Mouse (Mus musculus) neural tube, embryonic 12.5 days (tissue): ENCODE measurements around the gene Nr1h2. TPM values are rescaled to one million over a fixed set of nuclear protein-coding genes. Genes with fewer than 3 reads are reported as not detected.

Experiments
- ATAC-seq: fragments of 200-750 bp; cut with Nextera tagmentation; 2 replicates; pipeline ENCODE4 v1.8.0; 2017; ENCODE audit warnings: low read depth, mild to moderate bottlenecking, moderate TSS enrichment, moderate library complexity; ENCODE audit not compliant: low FRiP score
- H3K27ac ChIP-seq: fragments of 300-500 bp; sonication (generic); 2 replicates; pipeline ENCODE4 v1.5.1; 2016
- H3K27me3 ChIP-seq: fragments of 300-500 bp; sonication (generic); replicated peaks from 2 replicates; pipeline ENCODE4 v1.6.1; 2016; ENCODE audit warnings: mild to moderate bottlenecking
- H3K36me3 ChIP-seq: fragments of 300-500 bp; sonication (generic); 2 replicates; pipeline ENCODE4 v1.6.1; 2016; ENCODE audit warnings: mild to moderate bottlenecking
- H3K4me1 ChIP-seq: fragments of 300-500 bp; sonication (generic); 2 replicates; pipeline ENCODE4 v1.6.1; 2016
- H3K4me2 ChIP-seq: fragments of 300-500 bp; sonication (generic); replicated peaks from 2 replicates; pipeline ENCODE4 v1.6.1; 2016; ENCODE audit warnings: mild to moderate bottlenecking
- H3K4me3 ChIP-seq: fragments of 300-500 bp; sonication (generic); 2 replicates; pipeline ENCODE4 v1.5.1; 2016
- H3K9ac ChIP-seq: fragments of 300-500 bp; sonication (generic); 2 replicates; pipeline ENCODE4 v1.6.1; 2016; ENCODE audit warnings: mild to moderate bottlenecking
- H3K9me3 ChIP-seq: fragments of 300-500 bp; sonication (generic); 2 replicates; pipeline ENCODE4 v1.6.1; 2016; ENCODE audit warnings: mild to moderate bottlenecking
- WGBS: fragments of 180-500 bp; shearing (Covaris S2); methylation state at CpG from one replicate; pipeline ENCODE4 v1.1.7; 2016; 5-methylcytosine and 5-hydroxymethylcytosine counted together
- polyA plus RNA-seq: library from polyadenylated mRNA; unstranded; fragments of >200 nt; fragmentation: Nextera tagmentation; extraction: Ambion mirVana; gene quantifications from 2 replicates; pipeline ENCODE4 v1.2.1, GENCODE M21; 2016

The Nr1h2 gene
- polyA plus RNA-seq, 1 experiment from 2014 or later: 69.5 TPM

DNA sequence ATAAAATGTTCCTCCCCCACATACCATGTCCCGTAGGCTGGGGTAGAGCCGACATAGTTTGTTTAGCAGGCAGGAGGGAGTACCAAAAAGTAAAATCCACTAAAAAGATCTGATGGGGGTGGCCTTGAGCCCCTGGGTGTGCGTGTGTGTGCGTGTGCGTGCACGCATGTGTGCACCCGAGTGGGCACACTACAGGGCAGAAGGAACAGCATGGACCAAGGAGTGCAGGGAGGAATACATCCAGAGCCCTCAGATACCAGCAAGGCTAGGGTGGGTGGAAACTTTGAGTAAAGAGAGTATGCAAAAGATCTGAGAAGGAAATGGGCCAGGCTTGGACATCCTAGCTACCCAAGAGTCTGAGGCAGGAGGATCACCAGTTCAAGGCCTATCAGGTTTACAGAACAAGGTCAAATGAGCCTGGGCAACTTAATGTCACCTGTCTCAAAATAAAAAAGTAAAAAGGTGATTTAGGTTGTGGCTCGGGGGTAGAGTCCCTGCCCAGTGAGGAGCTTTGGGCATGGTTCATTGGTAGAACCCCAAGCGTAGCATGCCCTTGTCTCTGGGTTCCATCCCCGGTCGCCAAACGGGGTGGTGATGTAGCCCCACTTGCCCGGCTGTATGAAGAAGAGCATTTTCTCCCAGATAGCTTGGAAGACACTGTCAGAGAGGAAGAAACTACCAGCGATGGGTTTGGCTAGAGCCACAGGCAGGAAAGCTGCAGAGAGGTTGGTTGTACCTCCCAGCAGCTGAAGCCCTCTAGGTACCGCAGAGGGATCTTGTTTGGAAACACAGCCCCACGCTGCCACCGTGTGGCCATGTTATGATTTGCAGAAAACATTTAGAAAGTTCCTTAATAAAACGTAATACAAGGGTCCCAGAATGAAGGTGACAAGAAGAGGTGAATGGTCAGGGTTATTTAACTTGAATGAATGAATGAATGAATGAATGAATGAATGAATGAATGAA lies 7.0 kb upstream of the Nr1h2 start:
- H3K36me3 ChIP-seq: no peaks in the 10 kb centered on the region
- peak; percentile 48; the same call in 1 of the 2 replicates for ATAC-seq
- WGBS: 57% methylated on average over 18 of the region's 18 CpGs
- H3K27me3 ChIP-seq: no peaks in the 10 kb centered on the region
- H3K9me3 ChIP-seq: no peaks in the 10 kb centered on the region
- no peak overlapping the region for H3K27ac ChIP-seq
- no peak overlapping the region for H3K4me2 ChIP-seq
- no peak overlapping the region for H3K9ac ChIP-seq
- H3K4me1 ChIP-seq: no peaks in the 10 kb centered on the region
- H3K4me3 ChIP-seq: no peak overlapping the region

DNA sequence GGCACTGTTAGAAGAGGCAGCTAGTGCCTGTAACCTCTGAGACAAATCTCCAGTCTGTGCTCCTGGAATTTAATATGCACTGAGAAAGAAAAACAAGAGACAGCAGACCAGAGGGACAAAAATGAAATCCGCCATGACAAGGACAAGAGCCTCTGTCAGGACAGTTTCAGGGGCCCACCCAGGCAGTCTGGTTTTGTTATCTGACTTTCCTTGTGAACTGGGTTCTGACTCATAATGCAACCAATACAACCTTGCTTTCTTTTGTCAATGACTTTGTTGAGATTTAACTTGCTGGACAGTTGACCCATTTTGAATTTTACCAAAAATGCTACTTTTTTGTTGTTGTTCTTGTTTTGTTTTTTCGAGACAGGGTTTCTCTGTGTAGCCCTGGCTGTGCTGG lies 3.9 kb upstream of the Nr1h2 start:
- Histone ChIP-seq H3K9ac (no peak overlapping the region), H3K27me3 (no peaks in the 10 kb centered on the region), H3K4me1 (peaks cover 7% of the 10 kb centered on the region; the same call in 1 of the 2 replicates), H3K4me2 (no peak overlapping the region), H3K4me3 (no peak overlapping the region), H3K27ac (no peak overlapping the region), H3K36me3 (no peaks in the 10 kb centered on the region), H3K9me3 (no peaks in the 10 kb centered on the region)
- 73% methylated on average over 2 of the region's 2 CpGs for WGBS
- no peak for ATAC-seq

DNA sequence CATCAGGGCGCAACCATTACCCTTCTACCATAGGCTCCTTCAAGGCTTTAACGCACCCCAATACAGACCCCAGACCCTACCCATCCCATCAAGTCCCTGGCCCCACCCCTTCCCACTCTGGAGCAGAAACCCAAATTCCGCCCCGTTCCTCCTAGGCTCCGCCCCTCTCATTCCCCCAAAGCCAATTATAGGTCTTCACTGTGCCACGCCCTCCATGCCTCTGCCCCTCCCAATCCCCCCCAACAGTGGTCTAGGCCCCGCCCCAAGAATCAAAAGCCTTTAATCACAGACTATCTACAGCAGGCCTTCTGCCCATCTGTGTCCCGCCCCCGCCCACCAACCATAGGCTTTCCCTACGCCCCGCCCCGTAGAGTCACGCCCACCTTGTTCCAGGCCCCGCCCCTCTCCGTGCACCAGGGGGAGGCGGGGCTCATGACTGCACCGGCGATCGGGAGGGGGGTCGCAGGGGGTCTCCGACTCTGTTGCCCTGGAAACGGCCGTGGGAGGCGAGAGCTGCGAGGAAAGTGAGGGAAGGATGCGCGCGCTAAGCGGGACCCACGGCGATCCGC lies 471 bp downstream of the Nr1h2 start:
- ATAC-seq: peak; percentile 79
- 1% methylated on average over 32 of the region's 32 CpGs for WGBS

DNA sequence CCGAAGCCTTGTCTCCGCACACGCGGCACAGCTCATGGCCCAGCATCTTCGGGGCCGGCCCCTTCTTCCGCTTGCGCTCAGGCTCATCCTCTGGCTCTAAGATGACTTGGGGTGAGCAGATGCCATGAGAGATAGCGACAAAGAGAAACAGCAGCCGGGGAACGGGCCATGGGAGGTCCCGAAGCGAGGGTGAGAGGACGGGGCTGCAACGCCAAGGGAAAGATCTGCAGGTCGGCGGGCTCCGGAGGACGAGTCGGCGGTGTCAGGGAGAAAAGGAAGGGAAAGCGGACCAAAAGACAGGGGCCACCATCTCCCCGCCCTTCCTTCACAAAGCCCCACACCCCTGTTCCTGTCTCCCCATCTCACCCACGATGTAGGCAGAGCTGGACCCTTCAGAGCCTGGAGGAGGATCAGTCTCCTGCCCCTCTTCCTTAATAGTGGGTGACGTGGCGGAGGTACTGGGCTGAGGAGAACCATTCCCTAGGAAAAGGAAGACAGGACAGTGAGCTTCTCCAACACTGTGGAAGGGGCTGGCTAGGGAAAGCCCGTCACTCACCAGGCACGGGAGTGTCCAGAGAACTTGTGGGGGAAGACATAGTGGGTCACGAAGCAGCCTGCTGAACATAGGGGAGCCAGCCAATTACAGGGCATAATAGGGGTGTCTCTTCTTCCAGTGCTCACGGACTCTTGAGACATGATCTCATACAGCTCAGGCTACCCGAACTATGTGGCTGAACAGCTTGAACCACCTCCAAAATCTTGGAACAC lies 1.4 kb downstream of the Nr1h2 start:
- H3K4me3 ChIP-seq: no peak overlapping the region
- 86% methylated on average over 31 of the region's 31 CpGs for WGBS
- no peak for ATAC-seq
- H3K27ac ChIP-seq: no peak overlapping the region
- H3K4me2 ChIP-seq: peak overlapping the region; percentile 63
- no peak overlapping the region for H3K9ac ChIP-seq
- peaks cover 29% of the 10 kb centered on the region for H3K36me3 ChIP-seq
- H3K4me1 ChIP-seq: peaks cover 20% of the 10 kb centered on the region
- H3K27me3 ChIP-seq: no peaks in the 10 kb centered on the region
- H3K9me3 ChIP-seq: no peaks in the 10 kb centered on the region

More for the DNA sequence above, 471 bp downstream of the Nr1h2 start:
- Histone ChIP-seq H3K27me3 (no peaks in the 10 kb centered on the region), H3K4me2 (peak overlapping the region; percentile 63), H3K4me1 (peaks cover 10% of the 10 kb centered on the region), H3K36me3 (peaks cover 29% of the 10 kb centered on the region), H3K27ac (peak overlapping the region; percentile 74), H3K9ac (peak overlapping the region; percentile 54), H3K4me3 (peak overlapping the region; percentile 75), H3K9me3 (no peaks in the 10 kb centered on the region)

DNA sequence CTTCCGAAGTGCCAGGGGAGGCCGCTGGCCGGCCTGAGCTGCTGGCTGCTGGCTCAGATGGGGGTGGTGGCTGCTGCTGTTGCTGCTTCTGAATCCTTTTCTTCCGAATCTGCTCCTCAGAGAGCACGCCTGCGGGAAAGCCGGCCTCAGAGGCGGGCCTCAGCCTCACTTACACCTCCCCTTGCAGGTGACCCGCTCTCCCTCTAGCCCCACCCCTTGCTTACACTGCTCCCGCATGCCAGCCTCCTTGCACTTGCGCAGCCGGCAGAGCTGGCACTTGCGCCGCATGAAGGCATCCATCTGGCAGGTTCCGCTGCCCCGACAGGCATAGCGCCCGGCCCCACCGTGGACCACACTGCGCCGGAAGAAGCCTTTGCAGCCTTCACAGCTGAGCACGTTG lies 2.0 kb downstream of the Nr1h2 start:
- Histone ChIP-seq H3K4me3 (no peak overlapping the region), H3K36me3 (peaks cover 29% of the 10 kb centered on the region), H3K4me1 (peaks cover 20% of the 10 kb centered on the region), H3K9me3 (no peaks in the 10 kb centered on the region), H3K27ac (no peak overlapping the region), H3K9ac (no peak overlapping the region), H3K27me3 (no peaks in the 10 kb centered on the region), H3K4me2 (no peak overlapping the region)
- ATAC-seq: no peak
- 71% methylated on average over 22 of the region's 22 CpGs for WGBS

DNA sequence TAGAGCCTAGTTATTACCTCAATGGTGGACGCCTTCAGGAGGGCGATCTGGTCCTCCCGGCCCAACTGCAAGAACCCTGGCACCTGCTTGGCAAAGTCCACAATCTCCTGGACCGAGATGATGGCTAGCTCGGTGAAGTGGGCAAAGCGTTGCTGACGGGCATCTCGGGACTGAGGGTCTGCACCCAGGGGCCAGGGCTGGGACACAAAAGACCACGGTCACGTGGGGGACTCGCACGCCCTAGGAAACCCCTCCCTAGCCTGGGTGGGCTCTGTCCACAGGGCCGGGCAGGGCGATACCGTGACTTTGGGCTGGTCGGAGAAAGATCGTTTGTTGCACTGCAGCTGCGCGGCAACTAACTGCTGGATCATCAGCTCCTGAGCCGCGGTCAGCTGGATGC lies 2.5 kb downstream of the Nr1h2 start:
- Histone ChIP-seq H3K4me2 (no peak overlapping the region), H3K4me3 (no peak overlapping the region)

DNA sequence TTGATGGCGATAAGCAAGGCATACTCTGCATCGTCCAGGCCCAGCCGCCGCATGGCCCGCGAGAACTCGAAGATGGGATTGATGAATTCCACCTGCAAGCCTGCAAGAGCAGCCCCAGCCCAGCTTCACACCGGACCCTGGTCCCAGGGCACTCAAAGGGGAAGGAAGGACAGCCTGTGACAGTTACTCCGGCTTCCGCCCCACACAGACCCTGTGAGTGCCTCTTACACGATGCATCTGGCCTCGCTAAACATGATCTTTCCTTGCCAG lies 3.4 kb downstream of the Nr1h2 start:
- 94% methylated on average over 12 of the region's 12 CpGs for WGBS
- Histone ChIP-seq H3K27me3 (no peaks in the 10 kb centered on the region), H3K4me3 (no peak overlapping the region), H3K27ac (no peak overlapping the region), H3K36me3 (peaks cover 33% of the 10 kb centered on the region), H3K9me3 (0 out of 2 replicates have a peak, but pooled peaks cover 6% of the 10 kb centered on the region), H3K4me1 (peaks cover 20% of the 10 kb centered on the region), H3K9ac (no peak overlapping the region), H3K4me2 (no peak overlapping the region)
- no peak for ATAC-seq

More for the DNA sequence above, 2.5 kb downstream of the Nr1h2 start:
- no peaks in the 10 kb centered on the region for H3K27me3 ChIP-seq
- WGBS: 92% methylated on average over 21 of the region's 21 CpGs
- H3K4me1 ChIP-seq: peaks cover 20% of the 10 kb centered on the region
- 0 out of 2 replicates have a peak, but pooled peaks cover 2% of the 10 kb centered on the region for H3K9me3 ChIP-seq
- no peak overlapping the region for H3K27ac ChIP-seq
- H3K9ac ChIP-seq: no peak overlapping the region
- ATAC-seq: no peak
- peaks cover 29% of the 10 kb centered on the region for H3K36me3 ChIP-seq

DNA sequence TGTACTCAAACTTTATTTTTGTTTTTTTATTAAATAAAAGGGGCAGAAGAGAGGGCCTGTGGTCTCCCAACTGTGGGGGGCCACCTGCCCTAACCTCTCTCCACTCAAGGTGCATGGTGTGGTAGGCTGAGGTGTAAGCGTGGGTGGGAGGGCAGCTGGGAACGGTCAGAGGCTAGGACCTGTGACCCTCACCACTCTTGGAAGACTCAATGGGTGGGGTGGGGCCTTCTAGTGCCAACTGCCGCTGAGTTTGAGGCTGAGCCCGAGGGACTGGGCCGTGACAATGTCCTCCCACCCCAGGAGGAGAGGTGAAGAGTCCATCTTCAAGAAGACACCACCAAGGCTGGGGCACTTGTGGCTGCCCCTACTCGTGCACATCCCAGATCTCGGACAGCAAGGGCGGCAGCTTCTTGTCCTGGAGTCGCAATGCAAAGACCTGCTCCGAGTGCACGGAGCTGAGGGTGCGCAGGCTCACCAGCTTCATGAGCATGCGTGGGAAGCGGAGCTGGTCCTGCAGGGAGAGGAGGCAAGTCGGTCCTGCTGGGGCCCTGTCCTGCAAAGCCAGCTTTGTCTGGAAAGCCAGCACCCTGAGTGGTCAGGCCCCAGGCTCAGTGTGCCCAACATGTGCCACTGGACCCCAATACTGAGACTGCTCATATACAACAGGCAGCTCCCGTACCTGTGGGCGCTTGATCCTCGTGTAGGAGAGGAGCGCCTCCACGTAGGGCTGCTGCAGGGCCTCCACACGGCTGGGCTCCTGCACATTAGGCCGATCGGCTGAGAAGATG lies 3.9 kb downstream of the Nr1h2 start:
- H3K27ac ChIP-seq: no peak overlapping the region
- H3K4me3 ChIP-seq: no peak overlapping the region
- H3K36me3 ChIP-seq: peaks cover 33% of the 10 kb centered on the region
- 95% methylated on average over 23 of the region's 23 CpGs for WGBS
- H3K9ac ChIP-seq: no peak overlapping the region
- no peak for ATAC-seq
- H3K4me1 ChIP-seq: peaks cover 20% of the 10 kb centered on the region
- H3K27me3 ChIP-seq: no peaks in the 10 kb centered on the region
- 0 out of 2 replicates have a peak, but pooled peaks cover 6% of the 10 kb centered on the region for H3K9me3 ChIP-seq
- H3K4me2 ChIP-seq: no peak overlapping the region

DNA sequence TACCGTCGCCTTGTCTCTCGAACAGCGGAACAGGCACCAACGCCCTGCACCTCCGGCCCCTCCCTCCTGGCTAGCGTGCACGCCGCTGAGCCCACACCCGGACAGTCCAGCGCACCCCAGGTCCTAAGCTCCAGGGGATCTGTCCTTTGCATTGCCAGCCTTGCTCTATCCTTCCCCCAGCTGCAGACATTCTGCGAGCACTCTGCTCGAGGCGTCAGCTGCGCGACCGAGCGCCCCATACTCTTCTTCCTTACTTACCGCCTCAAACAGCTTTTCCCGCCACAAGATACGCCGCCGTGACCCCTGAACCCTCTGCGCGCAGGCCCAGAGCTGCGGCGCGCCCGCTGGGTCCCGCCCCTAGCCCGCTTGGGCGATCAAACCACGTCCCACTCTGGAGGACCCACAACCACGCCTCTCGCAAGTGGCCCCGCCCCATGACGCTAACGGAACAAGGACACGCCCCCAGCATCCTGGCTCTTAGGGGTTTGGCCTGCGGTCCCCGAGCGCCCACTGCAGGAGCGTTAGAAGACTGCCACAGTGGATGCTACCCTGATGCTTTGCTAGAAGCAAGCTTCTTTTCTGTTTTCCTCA lies 5.2 kb downstream of the Nr1h2 start, which contains the start of gene Pold1:
Gene Pold1 (minus strand): TSS at position 353 of the 591 bp plus-strand sequence.
- peak within 1 kb of the TSS; percentile 59 for H3K9ac ChIP-seq
- H3K4me2 ChIP-seq: peak within 1 kb of the TSS; percentile 92
- no peak within 1 kb of the TSS for H3K27ac ChIP-seq
- H3K9me3 ChIP-seq: 0 out of 2 replicates have a peak, but pooled peaks cover 6% of the 10 kb centered on the region
- peak; percentile 85 for ATAC-seq
- peak within 1 kb of the TSS; percentile 59 for H3K4me3 ChIP-seq
- peaks cover 33% of the 10 kb centered on the region for H3K36me3 ChIP-seq
- H3K27me3 ChIP-seq: no peaks in the 10 kb centered on the region
- WGBS: under 1% methylated on average over 43 of the region's 43 CpGs
- H3K4me1 ChIP-seq: peaks cover 20% of the 10 kb centered on the region

DNA sequence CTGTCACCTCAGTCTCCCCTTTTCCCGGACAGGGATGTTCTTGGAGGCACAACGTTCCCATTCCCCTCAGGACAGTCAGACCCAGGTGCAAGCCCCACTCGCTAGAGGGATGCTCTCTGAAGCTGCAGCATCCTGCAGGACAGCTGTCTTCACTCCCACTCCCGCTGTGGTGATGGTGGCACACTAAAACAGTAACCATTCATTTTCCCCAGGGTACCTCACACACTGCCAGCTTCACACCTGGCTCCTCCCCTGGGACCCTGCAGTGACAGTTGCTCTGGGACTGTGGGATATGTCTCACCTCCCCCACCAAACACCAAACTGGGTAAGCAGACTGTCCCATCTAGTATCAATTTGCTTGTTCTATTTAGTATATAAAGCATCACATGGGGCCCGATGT lies 6.0 kb downstream of the Nr1h2 start:
- H3K36me3 ChIP-seq: peaks cover 39% of the 10 kb centered on the region
- no peak for ATAC-seq
- WGBS: 18% methylated on average over 5 of the region's 5 CpGs

DNA sequence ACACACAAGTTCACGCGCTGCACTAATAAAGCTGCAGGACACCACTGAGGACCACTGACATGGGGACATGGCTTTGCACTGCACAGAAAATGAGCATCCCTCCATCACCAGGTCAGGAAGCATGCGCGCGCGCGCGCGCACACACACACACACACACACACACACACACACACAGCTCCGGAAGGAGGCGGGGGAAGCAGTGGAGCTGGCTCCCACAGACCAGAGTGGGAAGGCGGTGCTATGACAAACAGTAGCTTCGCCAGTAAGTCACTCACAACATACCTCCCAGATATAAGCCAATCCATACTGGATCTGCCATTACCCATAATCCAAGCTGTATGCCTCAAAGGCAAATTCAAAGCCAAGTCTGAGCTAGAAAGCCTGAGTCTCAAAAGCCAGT lies 6.7 kb downstream of the Nr1h2 start:
- peaks cover 42% of the 10 kb centered on the region for H3K36me3 ChIP-seq
- H3K4me1 ChIP-seq: peaks cover 13% of the 10 kb centered on the region
- WGBS: 98% methylated on average over 13 of the region's 13 CpGs
- H3K9me3 ChIP-seq: 0 out of 2 replicates have a peak, but pooled peaks cover 6% of the 10 kb centered on the region
- H3K27me3 ChIP-seq: no peaks in the 10 kb centered on the region
- peak overlapping the region; percentile 92 for H3K4me2 ChIP-seq
- no peak for ATAC-seq
- no peak overlapping the region for H3K27ac ChIP-seq
- H3K4me3 ChIP-seq: no peak overlapping the region
- no peak overlapping the region for H3K9ac ChIP-seq

More for the DNA sequence above, 6.0 kb downstream of the Nr1h2 start:
- H3K9me3 ChIP-seq: 0 out of 2 replicates have a peak, but pooled peaks cover 6% of the 10 kb centered on the region
- H3K4me3 ChIP-seq: peak overlapping the region; percentile 59
- H3K4me2 ChIP-seq: peak overlapping the region; percentile 92
- peak overlapping the region; percentile 59 for H3K9ac ChIP-seq
- H3K27ac ChIP-seq: no peak overlapping the region
- no peaks in the 10 kb centered on the region for H3K27me3 ChIP-seq
- peaks cover 13% of the 10 kb centered on the region for H3K4me1 ChIP-seq
